Mouse (Mus musculus) liver, postnatal 0 days (tissue): ENCODE data around the gene Spg7.

Source experiments
- CTCF ChIP-seq: sonication (generic); IDR thresholded peaks from 2 replicates; pipeline ENCODE4 v1.5.1; 2016; ENCODE audit warnings: antibody characterized with exemption, low read depth
- EP300 ChIP-seq: IDR thresholded peaks from 2 replicates; pipeline ENCODE4 v1.6.1; 2016; ENCODE audit warnings: antibody characterized with exemption, low read depth, mild to moderate bottlenecking

GRCm38 (mm10) chr8:123064809-123065213 lies 2.1 kb downstream of the Spg7 start:
- TF ChIP-seq CTCF (no peak), EP300 (no peak)
